Mouse (Mus musculus) kidney, adult 8-10 months (tissue): Measurements from ENCODE around the gene Pitpnc1.
A peak's percentile ranks its signal among the peaks of the same experiment; 100 is the strongest.
"Not testable (repeated sequence)": the region's sequence is repeated elsewhere in the genome, so short reads cannot be mapped to it uniquely, and the experiment has no call there.

Experiments used
- DNase-seq, 2 experiments: peaks; one replicate each; pipeline ENCODE4 v3.0.0; 2022

Gene Pitpnc1

GRCm38 (mm10) chr11:107470521-107471041, at the start of gene Pitpnc1:
Pitpnc1 (minus strand) TSS chr11:107470699.
- DNase-seq: peak; percentile 79 to 87

- no peak for DNase-seq
Observed at GRCm38 (mm10) chr11:107518645-107519429, 48.3 kb upstream of the Pitpnc1 start.

- DNase-seq: no peak
Observed at GRCm38 (mm10) chr11:107516387-107516786, 45.9 kb upstream of the Pitpnc1 start.

GRCm38 (mm10) chr11:107513047-107513446, 42.5 kb upstream of the Pitpnc1 start:
- DNase-seq: no peak

GRCm38 (mm10) chr11:107511954-107512353, 41.5 kb upstream of the Pitpnc1 start:
- DNase-seq: peak; percentile 28 to 58

GRCm38 (mm10) chr11:107510362-107511269, 40.1 kb upstream of the Pitpnc1 start:
- DNase-seq: no peak

- DNase-seq: no peak
Observed at GRCm38 (mm10) chr11:107509631-107510338, 39.3 kb upstream of the Pitpnc1 start.

GRCm38 (mm10) chr11:107506260-107506659, 35.8 kb upstream of the Pitpnc1 start:
- DNase-seq: peak; percentile 13 to 17

GRCm38 (mm10) chr11:107504364-107504763, 33.9 kb upstream of the Pitpnc1 start:
- DNase-seq: not testable (repeated sequence)

- DNase-seq: no peak
Observed at GRCm38 (mm10) chr11:107502801-107503200, 32.3 kb upstream of the Pitpnc1 start.

- no peak for DNase-seq
Observed at GRCm38 (mm10) chr11:107484341-107484740, 13.8 kb upstream of the Pitpnc1 start.

GRCm38 (mm10) chr11:107479862-107480203, 9.3 kb upstream of the Pitpnc1 start:
- DNase-seq: peak in 1 of 2 experiments; percentile 15

GRCm38 (mm10) chr11:107479053-107479861, 8.8 kb upstream of the Pitpnc1 start, which contains the start of gene Psmd12:
Psmd12 (plus strand) TSS chr11:107479484.
- peak; percentile 90 to 94 for DNase-seq

- DNase-seq: peak; percentile 66 to 78
Observed at GRCm38 (mm10) chr11:107473137-107473820, 2.8 kb upstream of the Pitpnc1 start.

- DNase-seq: no peak
Observed at GRCm38 (mm10) chr11:107472304-107472703, 1.8 kb upstream of the Pitpnc1 start.

- no peak for DNase-seq
Observed at GRCm38 (mm10) chr11:107471071-107471720, 697 bp upstream of the Pitpnc1 start.

GRCm38 (mm10) chr11:107469523-107470371, 752 bp downstream of the Pitpnc1 start:
- DNase-seq: peak; percentile 46 to 65

GRCm38 (mm10) chr11:107469031-107469522, 1.4 kb downstream of the Pitpnc1 start:
- peak; percentile 71 to 78 for DNase-seq

- no peak for DNase-seq
Observed at GRCm38 (mm10) chr11:107468252-107469030, 2.1 kb downstream of the Pitpnc1 start.
